Mouse (Mus musculus): ENCODE measurements around the gene Catsper2.
"Not testable (repeated sequence)": the region's sequence is repeated elsewhere in the genome, so short reads cannot be mapped to it uniquely, and the experiment has no call there.

Gene Catsper2

GRCm38 (mm10) chr2:121434854-121435253 lies 21.3 kb upstream of the Catsper2 start:
- no peak for DNase-seq (ENCODE audit: low spot score in 2 of 2)

DNA sequence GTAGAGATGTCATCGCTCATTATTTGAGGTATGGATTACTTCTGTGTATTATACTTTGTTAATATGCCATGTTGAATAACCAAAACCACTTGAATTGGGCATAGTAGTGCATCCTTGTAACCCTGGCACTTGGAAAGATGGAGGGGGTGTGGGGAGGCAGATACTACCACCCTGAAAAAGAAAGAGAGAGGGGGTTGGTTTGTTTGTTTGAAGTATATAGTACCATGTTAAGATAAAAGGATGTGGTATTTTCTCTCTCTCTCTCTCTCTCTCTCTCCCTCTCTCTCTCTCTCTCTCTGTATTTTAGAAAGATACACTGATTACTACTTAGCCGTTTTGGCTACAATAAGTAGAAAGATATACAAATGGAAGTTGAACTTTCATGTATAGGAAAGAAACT lies 12.3 kb upstream of the Catsper2 start:
- no peak for DNase-seq (ENCODE audit: low spot score in 2 of 2)

GRCm38 (mm10) chr2:121423166-121423565 lies 9.6 kb upstream of the Catsper2 start:
- DNase-seq (ENCODE audit: low spot score in 2 of 2) = no peak

DNA sequence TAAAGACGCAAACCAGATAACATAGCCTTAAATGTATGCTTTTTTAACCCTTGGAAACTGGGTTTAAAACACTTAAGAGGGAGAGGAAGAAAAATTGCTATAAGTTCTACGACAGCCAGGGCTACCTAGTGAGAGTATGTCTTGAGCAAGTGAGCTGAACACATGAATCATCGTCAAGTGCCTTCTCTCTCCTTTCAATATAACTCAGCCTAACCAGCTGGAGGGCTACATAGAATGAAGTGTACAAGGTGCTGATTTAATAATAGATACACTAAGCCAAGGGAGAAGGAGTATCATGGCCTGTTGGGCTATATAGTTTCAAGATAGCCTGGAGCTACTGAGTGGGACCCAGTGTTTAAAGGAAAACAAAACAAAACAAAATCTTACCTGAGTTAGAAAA lies 4.9 kb upstream of the Catsper2 start:
- DNase-seq (ENCODE audit: low spot score in 2 of 2) = no peak

DNA sequence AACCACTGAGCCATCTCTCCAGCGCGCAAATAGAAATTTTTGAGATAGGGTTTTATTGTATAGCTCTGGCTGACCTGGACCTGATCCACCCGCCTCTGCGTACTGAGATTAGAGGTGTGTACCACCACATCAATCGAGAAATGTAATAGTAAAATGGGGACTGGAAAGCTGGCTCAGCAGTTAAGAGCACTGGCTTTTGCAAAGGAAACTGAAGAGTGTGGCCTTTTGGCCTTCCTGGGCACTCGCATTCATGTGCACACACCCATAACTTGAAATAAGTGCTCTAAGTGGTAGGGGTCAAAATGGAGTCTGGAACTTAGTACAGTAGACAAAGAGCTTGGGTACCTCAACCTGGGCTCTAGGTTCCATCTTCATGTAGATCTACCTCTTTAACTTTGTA lies 2.8 kb upstream of the Catsper2 start:
- DNase-seq (ENCODE audit: low spot score in 2 of 2) = no peak

DNA sequence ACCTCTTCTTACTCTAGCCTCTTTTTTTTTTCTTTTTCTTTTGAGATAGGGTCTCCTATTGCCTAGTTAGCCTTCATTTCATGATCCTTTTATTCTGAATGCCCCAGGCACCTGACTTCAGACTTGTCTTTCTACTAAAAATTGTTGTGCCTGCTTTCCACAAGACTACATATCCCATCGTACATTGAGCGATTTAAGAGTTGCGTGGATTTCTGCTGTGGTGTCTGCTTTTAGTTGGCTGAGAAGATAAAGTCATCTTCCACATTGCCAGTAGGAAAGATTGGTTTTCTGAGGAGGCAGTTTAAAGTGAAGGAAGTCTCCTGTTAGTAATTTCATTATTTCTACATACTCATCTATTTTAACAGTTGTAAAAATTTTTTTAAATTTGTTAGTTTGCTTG lies 2.0 kb upstream of the Catsper2 start:
- no peak for DNase-seq (ENCODE audit: low spot score in 2 of 2)

DNA sequence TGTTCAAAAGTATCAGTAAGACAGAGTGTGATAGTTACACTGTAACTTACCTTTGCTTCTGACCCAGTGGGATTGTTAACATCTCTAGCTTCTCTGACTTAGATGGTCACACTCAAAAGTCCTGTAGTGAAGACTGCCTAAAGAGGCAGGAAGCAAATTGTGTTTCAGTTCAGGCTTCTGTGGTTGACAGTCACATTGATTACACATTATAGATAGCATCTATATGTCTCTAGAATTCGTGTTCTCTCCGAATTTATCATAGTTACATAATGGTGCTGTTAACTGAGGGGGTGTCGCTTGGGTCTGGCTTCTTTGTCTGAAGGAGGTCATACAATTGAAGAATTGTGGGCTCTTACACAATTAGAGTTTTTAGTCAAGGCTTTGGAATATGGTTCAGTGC lies 1.5 kb upstream of the Catsper2 start:
- no peak for DNase-seq (ENCODE audit: low spot score in 2 of 2)

GRCm38 (mm10) chr2:121414139-121414685 lies 620 bp upstream of the Catsper2 start:
- peak in 1 of 2 experiments; percentile 63 for DNase-seq (ENCODE audit: low spot score in 2 of 2)

DNA sequence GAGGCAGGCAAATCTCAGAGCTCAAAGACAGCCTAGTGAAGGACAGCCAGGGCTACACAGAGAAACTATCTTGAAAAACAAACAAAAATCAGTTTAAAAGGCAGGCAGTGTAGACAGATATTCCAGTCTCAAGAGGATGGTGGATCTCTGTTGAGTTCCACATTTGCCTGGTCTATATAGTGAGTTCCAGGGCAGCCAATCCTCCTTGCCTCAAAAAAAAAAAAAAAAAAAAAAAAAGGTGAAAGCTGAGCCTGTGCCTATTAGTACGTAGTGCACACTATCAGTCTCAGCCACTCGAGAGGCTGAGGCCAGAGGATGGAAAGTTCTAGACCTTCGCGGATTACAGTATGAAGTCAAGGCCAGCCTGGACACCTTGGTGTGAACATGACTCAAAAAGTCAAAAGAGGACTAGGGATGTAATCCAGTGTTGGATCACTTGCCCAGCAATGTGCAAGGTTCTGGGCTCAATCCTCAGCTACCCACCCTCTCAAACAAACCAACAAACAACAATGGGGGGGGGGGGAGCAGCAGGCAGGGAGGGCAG lies 677 bp downstream of the Catsper2 start:
- no peak for DNase-seq (ENCODE audit: low spot score in 2 of 2)

- DNase-seq (ENCODE audit: low spot score in 2 of 2) = no peak
Measured at GRCm38 (mm10) chr2:121408160-121408559, 5.4 kb downstream of the Catsper2 start.

DNA sequence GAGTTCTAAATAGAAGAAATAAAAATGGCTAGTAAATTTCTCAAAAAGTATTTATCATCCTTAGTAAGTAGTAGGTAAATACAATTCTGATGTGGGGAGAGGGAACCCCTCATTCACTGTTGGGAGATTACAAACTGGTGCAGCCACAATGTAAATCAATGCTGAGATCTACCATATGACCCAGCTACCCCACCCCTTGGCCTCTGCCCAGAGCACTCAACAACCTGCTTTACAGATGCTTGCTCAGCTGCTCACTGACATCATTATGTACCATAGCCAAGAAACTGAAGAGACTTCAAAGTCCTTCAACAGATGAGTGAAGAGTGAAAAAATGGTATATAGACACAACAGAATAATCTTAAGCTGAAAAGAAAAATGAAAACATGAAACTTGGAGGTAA lies 10.3 kb downstream of the Catsper2 start:
- no peak for DNase-seq (ENCODE audit: low spot score in 2 of 2)

DNA sequence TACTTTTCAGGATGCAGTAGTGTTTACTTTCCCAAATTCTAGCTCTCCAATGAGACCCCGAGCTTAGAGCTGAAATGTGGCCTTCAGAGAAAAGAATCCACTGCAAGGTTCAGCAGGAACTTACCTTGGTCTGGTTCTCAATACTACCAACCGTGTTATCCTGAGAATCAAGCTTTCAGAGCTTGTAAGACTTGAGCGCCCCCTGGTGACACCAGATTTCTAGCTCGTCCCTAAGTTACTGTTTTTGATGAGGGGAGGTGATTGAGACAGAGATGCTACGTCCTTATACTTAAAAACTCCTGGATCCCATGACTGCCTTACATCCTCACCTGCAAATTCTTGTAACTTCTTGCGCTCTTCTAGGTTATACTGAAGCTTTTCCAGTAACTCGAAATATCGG lies 17.0 kb downstream of the Catsper2 start:
- DNase-seq (ENCODE audit: low spot score in 2 of 2) = peak; percentile 74 to 90

GRCm38 (mm10) chr2:121386961-121387575 lies 26.5 kb downstream of the Catsper2 start, which contains the start of gene Strc:
Gene Strc (minus strand): TSS chr2:121387168.
- DNase-seq (ENCODE audit: low spot score in 2 of 2) = not testable (repeated sequence)

DNA sequence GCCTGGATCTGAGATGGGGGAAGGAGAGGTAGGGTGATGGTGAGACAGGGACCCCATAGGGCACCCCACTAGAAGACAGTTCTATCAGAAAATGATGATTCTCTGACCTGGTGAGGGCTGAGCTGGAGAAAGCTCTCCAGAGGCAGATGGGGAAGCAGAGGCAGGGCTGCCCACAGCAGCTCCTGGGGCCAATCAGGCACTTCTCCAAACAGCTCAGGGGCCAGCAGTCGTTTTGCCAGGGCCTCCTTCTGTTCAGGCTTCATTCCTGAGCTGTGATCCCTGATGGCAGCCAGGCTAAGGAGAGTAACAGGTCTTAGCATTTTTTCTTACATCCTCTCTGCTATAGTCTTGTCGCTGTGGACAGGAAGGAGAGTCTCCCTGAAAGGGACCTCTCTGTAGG lies 38.8 kb downstream of the Catsper2 start:
- no peak for DNase-seq (ENCODE audit: low spot score in 2 of 2)

GRCm38 (mm10) chr2:121372266-121372665 lies 41.3 kb downstream of the Catsper2 start:
- DNase-seq (ENCODE audit: low spot score in 2 of 2) = no peak

DNA sequence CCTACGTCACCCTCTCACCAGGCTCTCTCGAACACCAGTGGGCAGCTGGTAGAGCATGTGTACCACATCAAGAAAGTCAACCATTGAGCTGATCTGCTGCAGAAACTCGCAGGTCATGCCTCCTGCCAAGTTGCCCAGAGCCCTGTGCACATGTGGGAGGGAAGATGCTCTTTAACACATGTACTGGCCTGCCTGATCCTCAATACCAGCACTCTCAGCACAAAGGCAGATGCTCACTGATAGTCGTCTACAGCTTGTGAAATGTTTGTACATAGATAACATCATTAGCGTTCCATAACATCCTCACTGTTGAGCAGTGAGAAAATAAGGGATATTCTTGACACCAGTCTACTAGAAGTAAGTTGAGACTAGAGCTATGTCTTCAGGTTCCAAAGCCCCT lies 42.7 kb downstream of the Catsper2 start:
- no peak for DNase-seq (ENCODE audit: low spot score in 2 of 2)

DNA sequence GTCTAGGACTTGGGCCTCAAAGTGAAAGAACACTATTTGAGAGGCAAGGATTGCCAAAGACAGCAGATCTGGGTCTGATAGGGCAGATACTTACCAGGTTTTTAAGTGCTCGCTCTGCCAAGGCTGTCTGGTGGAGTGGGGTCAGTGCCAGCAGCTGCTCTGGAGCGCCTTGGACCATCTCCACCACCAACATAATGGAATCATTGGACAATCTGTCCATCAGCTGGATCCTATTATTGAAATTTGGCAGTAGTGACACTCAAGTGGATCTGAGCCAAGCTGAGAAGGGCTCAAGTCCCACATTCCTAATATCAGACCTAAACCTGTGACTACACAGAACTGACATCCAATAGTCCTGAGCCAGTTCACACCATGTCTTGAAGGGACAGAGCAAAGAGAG lies 44.8 kb downstream of the Catsper2 start:
- DNase-seq (ENCODE audit: low spot score in 2 of 2) = peak; percentile 53 to 55

DNA sequence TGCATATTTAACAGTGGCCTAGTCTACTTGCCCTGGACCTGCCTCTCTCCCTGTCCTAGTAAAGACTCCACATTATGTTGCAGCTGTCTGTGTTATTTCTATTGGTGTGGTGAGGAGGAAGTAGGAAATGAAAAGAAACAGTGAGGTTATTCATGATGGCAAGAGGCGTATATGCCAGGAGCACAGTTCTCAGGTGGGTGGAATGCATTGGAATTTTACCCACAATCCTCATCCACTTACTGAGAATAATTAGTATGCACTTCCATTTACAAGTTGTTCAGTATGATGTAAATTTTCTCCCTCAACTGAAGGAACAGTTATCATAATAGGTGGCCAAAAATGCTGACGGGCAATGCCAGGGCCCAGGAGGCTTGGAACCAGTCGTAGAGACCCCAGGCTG lies 49.9 kb downstream of the Catsper2 start:
- no peak for DNase-seq (ENCODE audit: low spot score in 2 of 2)

- no peak for DNase-seq (ENCODE audit: low spot score in 2 of 2)
Measured at GRCm38 (mm10) chr2:121359461-121359860, 54.1 kb downstream of the Catsper2 start.

- DNase-seq (ENCODE audit: low spot score in 2 of 2) = peak; percentile 88 to 90
Measured at GRCm38 (mm10) chr2:121358381-121358780, 55.2 kb downstream of the Catsper2 start.

DNA sequence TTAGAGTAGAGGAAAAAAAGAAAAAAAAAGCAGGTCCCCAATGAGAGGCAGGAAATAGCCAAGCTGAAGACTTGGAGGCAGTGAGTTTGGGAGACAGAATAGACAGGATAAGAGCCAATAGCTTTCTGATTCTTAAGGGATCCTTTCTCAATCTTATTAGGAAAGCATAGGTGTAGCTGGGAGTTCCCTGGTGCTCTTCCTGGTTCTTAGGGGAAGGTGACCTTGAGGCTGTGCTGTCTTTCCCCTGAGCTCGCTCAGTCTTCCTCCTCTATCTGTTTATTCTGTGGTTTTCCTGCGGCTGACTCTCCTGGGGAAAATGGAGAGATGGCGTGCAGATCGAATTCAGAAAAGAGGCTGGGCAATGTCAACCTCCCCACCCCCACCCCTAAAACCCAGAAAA lies 55.6 kb downstream of the Catsper2 start:
- no peak for DNase-seq (ENCODE audit: low spot score in 2 of 2)

DNA sequence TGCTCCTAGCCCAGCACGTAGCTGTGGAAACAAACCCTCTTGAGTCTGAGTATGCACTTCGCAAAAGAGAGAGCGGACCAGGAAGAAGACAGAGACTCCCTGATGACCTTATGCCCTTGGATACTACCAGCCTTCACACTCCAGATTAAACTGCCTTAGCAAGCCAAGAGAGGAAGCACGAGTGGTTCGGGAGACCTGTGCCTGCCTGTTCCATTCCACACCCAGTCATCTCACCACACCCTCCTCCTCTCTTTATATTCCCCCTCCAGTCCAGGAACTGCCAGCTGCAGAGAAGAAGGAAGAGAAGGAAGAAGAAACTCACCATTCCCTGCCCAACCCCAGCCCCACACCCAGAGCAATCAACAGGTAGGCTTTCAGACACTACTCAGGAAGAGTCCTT lies 56.1 kb downstream of the Catsper2 start, which contains the start of gene Ckmt1:
Gene Ckmt1 (plus strand): TSS at position 221 of the 400 bp plus-strand sequence.
- no peak for DNase-seq (ENCODE audit: low spot score in 2 of 2)

DNA sequence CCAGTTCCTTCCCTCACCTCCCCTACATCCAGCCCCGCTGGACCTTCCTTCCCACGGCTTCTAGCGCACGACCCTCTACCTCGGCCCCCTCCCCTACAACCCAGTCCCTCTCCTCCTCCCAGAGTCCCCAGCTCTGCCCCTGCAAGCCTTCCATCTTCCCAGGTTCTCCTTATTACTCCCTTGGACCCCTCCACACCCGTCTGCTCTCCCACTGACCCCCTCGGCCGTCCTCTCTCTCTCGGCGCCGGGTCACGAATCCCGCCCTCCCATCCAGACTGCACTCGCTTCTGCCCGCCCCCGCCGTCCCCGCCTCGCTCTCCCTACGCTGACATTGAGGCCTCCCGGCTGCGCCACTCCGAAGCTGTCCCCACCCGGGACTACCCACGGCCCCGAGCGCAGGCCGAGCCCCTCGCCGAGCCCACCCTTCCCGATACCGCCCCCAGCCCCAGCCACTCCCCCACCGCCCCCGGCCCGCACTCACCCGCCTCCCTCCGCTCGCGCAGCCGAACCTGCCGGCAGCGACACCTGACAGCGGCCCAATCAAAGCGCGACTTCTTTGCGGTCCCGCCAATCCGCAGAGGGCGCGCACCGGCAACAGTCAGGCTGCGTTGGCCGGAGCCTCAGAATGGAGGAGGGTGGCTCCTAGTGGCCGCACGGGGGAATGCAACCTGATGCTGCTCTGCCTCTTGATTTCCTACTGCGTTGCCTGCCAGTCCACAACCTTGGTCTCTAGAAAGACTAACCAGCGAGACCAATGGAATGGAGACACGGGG lies 58.6 kb downstream of the Catsper2 start, which contains the start of gene Ppip5k1:
Gene Ppip5k1 (minus strand): TSS at position 577 of the 773 bp plus-strand sequence.
- DNase-seq (ENCODE audit: low spot score in 2 of 2) = peak; percentile 99

Measured in right cerebral cortex, postnatal 10 days (tissue).